Mouse (Mus musculus) spleen, adult 2 months (tissue): Measurements from ENCODE around the gene Mvb12a. TPM values are rescaled to one million over a fixed set of nuclear protein-coding genes. Genes with fewer than 3 reads are reported as not detected.
A peak's percentile ranks its signal among the peaks of the same experiment; 100 is the strongest.

Experiments used
- DNase-seq, 2 experiments: peaks; one replicate each; pipeline versions ENCODE4 v3.0.0 to v3.0.0-alpha.2; 2012 to 2021; ENCODE audit warnings: low spot score in 2 of 2, low read depth in 1 of 2
- H3K27ac ChIP-seq: fragments of 200-500 bp; 2 replicates; pipeline ENCODE4 v1.5.1; 2012; ENCODE audit warnings: low read length, inconsistent platforms; ENCODE audit not compliant: insufficient read depth
- H3K27me3 ChIP-seq: fragments of 200-500 bp; 2 replicates; pipeline ENCODE4 v1.6.1; 2012; ENCODE audit warnings: mild to moderate bottlenecking, moderate library complexity, low read length, inconsistent platforms; ENCODE audit not compliant: control insufficient read depth, insufficient read depth
- H3K36me3 ChIP-seq: fragments of 200-500 bp; 2 replicates; pipeline ENCODE4 v1.6.1; 2012; ENCODE audit warnings: mild to moderate bottlenecking, low read length, inconsistent platforms; ENCODE audit not compliant: control insufficient read depth, insufficient read depth
- H3K4me1 ChIP-seq: fragments of 200-500 bp; 2 replicates; pipeline ENCODE4 v1.6.1; 2011; ENCODE audit warnings: inconsistent platforms; ENCODE audit not compliant: control insufficient read depth, insufficient read depth, insufficient read length
- H3K4me3 ChIP-seq: fragments of 200-500 bp; 2 replicates; pipeline ENCODE4 v1.5.1; 2011; ENCODE audit warnings: mild to moderate bottlenecking, inconsistent platforms; ENCODE audit not compliant: insufficient read depth, insufficient read length; ENCODE audit errors: extremely low read depth
- CTCF ChIP-seq: fragments of 200-500 bp; IDR thresholded peaks from 2 replicates; pipeline ENCODE4 v1.5.1; 2011; ENCODE audit warnings: mild to moderate bottlenecking, inconsistent platforms; ENCODE audit not compliant: insufficient read depth, insufficient read length, insufficient replicate concordance; ENCODE audit errors: extremely low read depth
- POLR2A ChIP-seq: fragments of 200-500 bp; IDR thresholded peaks from 2 replicates; pipeline ENCODE4 v1.6.1; 2011; ENCODE audit warnings: low read depth, low read length, inconsistent platforms
- WGBS: fragments of 180-500 bp; shearing (Covaris S2); methylation state at CpG from one replicate; pipeline ENCODE4 v1.1.7; 2018; 5-methylcytosine and 5-hydroxymethylcytosine counted together
- polyA plus RNA-seq: library from polyadenylated mRNA; depleted of rRNA; stranded (reverse); fragments of >200 nt; gene quantifications from 2 replicates; pipeline ENCODE4 v1.2.3, GENCODE M21; 2012

Mvb12a gene
- polyA plus RNA-seq, 1 experiment = 89.9 TPM

DNA sequence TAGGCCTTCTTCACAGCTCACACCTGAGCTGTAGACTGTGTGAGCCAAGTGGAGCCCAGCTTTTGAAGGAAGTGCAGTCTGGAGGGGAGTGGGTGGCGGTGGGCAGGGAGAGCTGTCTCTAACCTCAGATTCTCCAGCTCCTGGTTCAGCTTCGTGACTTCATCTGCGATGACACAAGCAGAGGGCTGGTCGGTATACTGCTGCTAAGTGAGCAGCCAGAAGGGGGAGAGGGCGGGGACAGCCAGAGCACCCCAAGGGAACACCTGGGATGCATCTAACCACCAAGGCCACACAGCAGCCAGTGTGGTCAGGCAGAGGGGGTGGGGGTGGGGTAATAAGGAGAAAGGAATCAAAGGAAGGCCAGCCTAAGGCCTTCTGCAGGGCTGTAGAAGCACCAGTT, 7.1 kb upstream of the Mvb12a start:
- no peak for DNase-seq
- Histone ChIP-seq H3K27ac (no peak overlapping the region), H3K27me3 (no peaks in the 10 kb centered on the region), H3K4me3 (peak overlapping the region; percentile 16; the same call in 1 of the 2 replicates), H3K36me3 (no peaks in the 10 kb centered on the region), H3K4me1 (peaks cover 12% of the 10 kb centered on the region; the same call in 1 of the 2 replicates)
- TF ChIP-seq CTCF (no peak), POLR2A (no peak)
- 23% methylated on average over 5 of the region's 5 CpGs for WGBS

DNA sequence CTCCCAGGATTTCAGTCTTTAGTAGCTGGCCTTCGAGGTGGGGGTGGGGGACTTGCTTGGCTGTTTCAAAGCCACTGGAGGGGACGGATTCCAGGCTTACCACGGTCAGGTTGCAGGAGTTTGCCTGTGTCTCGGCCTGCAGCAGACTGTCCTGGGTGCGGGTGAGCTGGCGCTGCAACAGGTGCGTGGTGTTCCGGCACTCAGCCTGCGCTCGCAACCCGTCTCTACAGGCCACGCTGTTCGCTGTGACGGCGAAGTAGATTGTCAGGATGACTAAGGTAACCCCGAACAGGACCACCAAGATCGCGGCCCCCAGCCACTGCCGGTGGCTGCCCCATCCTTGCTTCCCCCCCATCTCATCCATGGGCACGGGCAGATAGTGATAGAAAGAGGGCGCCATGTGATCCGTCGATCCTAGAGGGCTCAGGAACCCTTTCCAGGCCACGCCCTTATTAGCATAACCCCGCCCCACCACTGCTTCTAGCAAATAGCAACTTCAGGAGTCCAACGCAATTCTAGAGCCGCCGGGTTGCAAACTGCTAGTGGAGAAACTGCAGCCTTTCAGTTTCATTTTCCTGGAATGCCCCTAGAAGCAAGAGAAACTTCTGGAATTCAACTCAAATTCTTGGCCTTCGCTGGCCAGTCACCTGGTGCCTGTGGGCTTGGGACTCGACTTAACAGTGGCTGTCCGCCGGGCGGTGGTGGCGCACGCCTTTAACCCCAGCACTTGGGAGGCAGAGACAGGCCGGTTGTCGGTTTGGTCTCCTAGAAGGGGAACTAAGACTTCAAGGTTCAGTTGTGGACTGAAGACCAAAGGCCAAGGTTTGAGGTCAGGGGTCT, 5.5 kb upstream of the Mvb12a start, which contains the start of gene Bst2:
TSS of gene Bst2 (minus strand) at position 429 of the 840 bp plus-strand sequence.
- peaks cover 12% of the 10 kb centered on the region; the same call in 1 of the 2 replicates for H3K4me1 ChIP-seq
- no peaks in the 10 kb centered on the region for H3K27me3 ChIP-seq
- TF ChIP-seq CTCF (no peak), POLR2A (peak; percentile 16)
- H3K36me3 ChIP-seq = no peaks in the 10 kb centered on the region
- under 1% methylated on average over 37 of the region's 37 CpGs for WGBS
- DNase-seq = peak; percentile 83 to 86
- H3K4me3 ChIP-seq = peak within 1 kb of the TSS; percentile 93
- peak within 1 kb of the TSS; percentile 92 for H3K27ac ChIP-seq

DNA sequence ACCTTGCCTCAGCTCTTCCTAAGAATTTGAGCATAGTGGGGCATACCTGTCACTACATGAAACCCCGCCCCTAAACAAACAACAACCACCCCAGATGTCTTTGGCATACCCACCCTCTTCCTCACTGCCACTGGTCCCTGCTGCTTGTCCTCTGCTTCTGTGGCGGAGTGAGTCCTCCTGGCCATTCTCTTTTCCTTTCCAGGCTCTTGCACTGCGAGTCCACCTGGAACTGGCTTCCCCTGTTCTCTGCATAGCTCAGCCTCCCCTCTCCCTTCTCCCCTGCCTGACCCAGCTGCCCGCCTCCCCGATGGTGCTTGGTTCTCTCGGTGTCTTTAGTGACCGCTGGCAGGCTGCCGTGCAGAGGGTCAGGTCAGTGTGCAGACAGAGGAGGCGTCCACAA, 1.0 kb downstream of the Mvb12a start:
- Histone ChIP-seq H3K36me3 (peaks cover 18% of the 10 kb centered on the region), H3K27ac (no peak overlapping the region), H3K4me1 (peaks cover 5% of the 10 kb centered on the region), H3K4me3 (no peak overlapping the region), H3K27me3 (no peaks in the 10 kb centered on the region)
- DNase-seq = no peak
- 91% methylated on average over 9 of the region's 9 CpGs for WGBS
- TF ChIP-seq POLR2A (no peak), CTCF (no peak)

DNA sequence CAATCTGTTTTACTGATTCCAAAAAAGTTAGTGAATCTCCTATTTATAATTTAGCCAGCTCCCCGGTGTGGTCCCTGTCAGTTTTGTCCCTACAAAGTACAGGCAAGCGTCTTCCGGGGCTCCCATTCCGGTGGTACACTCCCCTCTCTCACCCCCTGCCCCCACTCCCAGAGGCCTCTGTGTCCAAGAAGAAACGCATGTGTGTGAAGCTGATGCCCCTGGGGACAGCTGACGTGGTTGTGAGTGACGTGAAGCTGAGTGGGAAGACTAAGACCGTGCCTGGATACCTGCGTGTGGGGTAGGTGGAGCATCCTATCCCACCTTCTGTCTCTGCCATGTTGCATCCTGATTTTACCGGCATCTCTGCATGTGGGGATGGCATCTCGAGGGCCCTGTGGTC, 2.3 kb downstream of the Mvb12a start:
- no peak for DNase-seq
- no peak overlapping the region for H3K4me3 ChIP-seq
- peaks cover 18% of the 10 kb centered on the region for H3K36me3 ChIP-seq
- no peak for TF ChIP-seq CTCF
- TF ChIP-seq POLR2A = no peak
- H3K27me3 ChIP-seq = no peaks in the 10 kb centered on the region
- peaks cover 5% of the 10 kb centered on the region for H3K4me1 ChIP-seq
- H3K27ac ChIP-seq = no peak overlapping the region
- 95% methylated on average over 11 of the region's 11 CpGs for WGBS

DNA sequence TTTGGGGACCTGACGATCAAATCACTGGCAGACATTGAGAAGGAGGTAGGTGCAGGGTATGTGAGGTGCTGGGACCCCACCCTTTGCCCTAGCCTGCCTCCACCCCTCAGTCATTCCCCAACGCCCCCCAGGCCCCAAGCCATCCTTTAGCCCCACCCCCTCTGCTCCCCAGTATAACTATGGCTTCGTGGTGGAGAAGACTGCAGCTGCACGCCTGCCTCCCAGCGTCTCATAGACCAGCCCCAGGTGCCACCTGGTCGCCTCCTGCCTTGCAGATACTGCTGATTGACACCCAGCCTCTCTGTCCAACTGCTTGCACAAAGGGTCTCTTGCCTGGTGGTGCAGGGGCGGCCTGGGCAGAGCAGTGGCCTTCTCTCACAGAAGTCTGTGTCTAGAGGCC, 4.9 kb downstream of the Mvb12a start:
- H3K27me3 ChIP-seq = no peaks in the 10 kb centered on the region
- H3K4me1 ChIP-seq = peaks cover 5% of the 10 kb centered on the region
- TF ChIP-seq CTCF = no peak
- no peak for TF ChIP-seq POLR2A
- DNase-seq = no peak
- 83% methylated on average over 7 of the region's 7 CpGs for WGBS
- no peak overlapping the region for H3K4me3 ChIP-seq
- H3K36me3 ChIP-seq = peaks cover 18% of the 10 kb centered on the region
- H3K27ac ChIP-seq = no peak overlapping the region

DNA sequence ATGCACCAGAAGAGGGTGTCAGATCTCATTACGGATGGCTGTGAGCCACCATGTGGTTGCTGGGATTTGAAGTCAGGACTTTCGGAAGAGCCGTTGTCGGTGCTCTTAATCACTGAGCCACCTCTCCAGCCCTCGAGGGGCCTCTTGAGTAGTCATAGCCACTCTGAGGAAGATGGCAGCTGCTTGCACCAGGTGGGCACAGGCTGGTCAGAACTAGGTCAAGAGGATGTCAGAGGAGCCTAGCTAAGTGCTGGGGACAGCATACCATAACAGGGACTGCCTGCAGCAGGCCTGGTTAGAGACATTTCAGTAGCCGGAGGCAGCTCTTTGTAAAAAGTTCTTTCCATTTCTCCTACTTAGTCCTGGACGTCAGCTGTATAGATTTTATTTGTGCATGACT, 8.0 kb downstream of the Mvb12a start:
- Histone ChIP-seq H3K4me1 (no peaks in the 10 kb centered on the region), H3K27me3 (no peaks in the 10 kb centered on the region), H3K36me3 (peaks cover 11% of the 10 kb centered on the region), H3K27ac (no peak overlapping the region), H3K4me3 (no peak overlapping the region)
- no peak for DNase-seq
- WGBS = 83% methylated on average over 7 of the region's 7 CpGs
- TF ChIP-seq CTCF = no peak
- no peak for TF ChIP-seq POLR2A

DNA sequence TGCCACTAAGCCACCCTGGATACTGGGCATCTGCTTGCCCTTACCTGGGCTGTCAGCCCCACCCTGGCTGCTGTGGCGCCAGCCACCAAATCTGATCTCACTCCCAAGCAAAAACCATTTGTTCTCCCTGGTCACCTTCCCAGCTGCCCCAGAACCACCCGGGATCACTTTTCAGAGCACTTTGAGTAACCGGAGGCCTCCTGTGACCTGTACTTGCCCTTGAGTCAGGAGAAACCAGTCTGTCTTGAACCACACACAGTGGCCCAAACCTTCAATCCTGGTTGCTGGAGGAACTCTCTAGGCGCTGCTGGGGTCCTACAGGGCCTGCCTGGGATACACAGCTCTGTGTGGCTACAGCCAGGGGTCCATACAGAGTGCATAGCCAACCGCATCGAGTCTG, 10.0 kb downstream of the Mvb12a start:
- 85% methylated on average over 6 of the region's 6 CpGs for WGBS
- H3K4me1 ChIP-seq = no peaks in the 10 kb centered on the region
- TF ChIP-seq CTCF (no peak), POLR2A (no peak)

More for the DNA sequence above, 10.0 kb downstream of the Mvb12a start:
- Histone ChIP-seq H3K4me3 (no peak overlapping the region), H3K27me3 (no peaks in the 10 kb centered on the region), H3K36me3 (peaks cover 2% of the 10 kb centered on the region), H3K27ac (no peak overlapping the region)
- DNase-seq = no peak
